Mouse (Mus musculus) sigmoid colon, adult 10 weeks (tissue): ENCODE data around the gene Wdr17. TPM values are rescaled to one million over a fixed set of nuclear protein-coding genes. Genes with fewer than 3 reads are reported as not detected.

Source experiments
- polyA plus RNA-seq: library from polyadenylated mRNA; stranded (reverse); fragments of 350-450 nt; fragmentation: Illumina TruSeq; extraction: RNeasy Lipid Tissue Mini Kit (QIAGEN cat#74804); gene quantifications from one replicate; pipeline ENCODE4 v1.2.3, GENCODE M21; 2014; ENCODE audit warnings: low read depth, low replicate concordance

The Wdr17 gene
- 0.57 TPM for polyA plus RNA-seq

GRCm38 (mm10) chr8:54886987-54887785, at the start of gene Wdr17:
Wdr17 (minus strand) TSS chr8:54887184.

GRCm38 (mm10) chr8:54600671-54601251, 286.2 kb downstream of the Wdr17 start, which contains the start of gene Spata4:
Spata4 (plus strand) TSS chr8:54600781.

Other genes with a start within 250 kb of the Wdr17 start
- gene Gpm6a, start 67.7 kb upstream of the Wdr17 start, polyA plus RNA-seq = 12.9 TPM